Mouse (Mus musculus): Measurements from ENCODE around the gene Fam207a. TPM values are rescaled to one million over a fixed set of nuclear protein-coding genes. Genes with fewer than 3 reads are reported as not detected.

Gene Fam207a
- polyA plus RNA-seq, 1 experiment from 2014 or later = 37.7 TPM

DNA sequence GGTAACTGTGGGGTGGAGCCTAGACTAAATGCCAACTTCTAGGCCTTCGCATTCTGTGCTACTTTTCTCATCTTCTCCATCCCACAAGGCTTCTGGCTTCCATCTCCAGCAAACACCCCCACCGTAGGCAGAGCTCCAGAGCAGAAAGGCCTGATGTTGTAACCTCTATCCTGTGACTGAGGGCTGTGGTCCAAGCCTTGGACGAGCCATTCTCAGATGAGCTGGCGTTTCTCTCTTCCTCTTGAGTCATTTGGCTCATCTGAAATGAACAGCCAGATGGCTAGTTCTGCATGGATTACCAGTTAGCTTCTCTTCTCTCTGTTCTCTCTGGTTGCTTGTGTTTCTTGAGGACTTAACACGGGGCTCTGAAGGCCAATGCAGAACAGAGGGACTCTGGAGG is 29.3 kb upstream of the Fam207a start:
- 72% methylated on average over 5 of the region's 5 CpGs for WGBS
- no peak for ATAC-seq (ENCODE audit: insufficient number of reproducible peaks, low FRiP score, low TSS enrichment, low read depth)

DNA sequence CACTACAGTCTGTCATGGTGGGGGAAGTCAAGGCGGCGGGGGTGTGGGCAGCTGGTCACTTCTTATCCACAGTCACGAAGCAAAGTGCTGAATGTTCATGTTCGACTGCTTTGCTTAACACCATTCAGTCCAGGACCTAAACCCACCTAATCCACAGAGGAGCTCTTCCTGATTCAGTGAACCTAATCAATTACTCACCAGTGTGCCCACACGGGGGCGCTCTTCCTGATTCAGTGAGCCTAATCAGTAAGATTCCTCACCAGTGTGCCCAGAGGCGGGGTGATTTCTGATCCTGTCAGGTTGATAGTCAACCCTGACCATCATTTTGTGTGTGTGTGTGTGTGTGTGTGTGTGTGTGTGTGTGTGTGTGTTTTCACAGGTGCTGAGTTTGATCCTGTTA is 27.6 kb upstream of the Fam207a start:
- no peaks in the 10 kb centered on the region for H3K36me3 ChIP-seq
- H3K27me3 ChIP-seq = no peaks in the 10 kb centered on the region
- no peak overlapping the region for H3K27ac ChIP-seq
- no peak overlapping the region for H3K4me3 ChIP-seq
- 55% methylated on average over 7 of the region's 7 CpGs for WGBS
- no peaks in the 10 kb centered on the region for H3K9me3 ChIP-seq
- no peak overlapping the region for H3K4me2 ChIP-seq
- no peaks in the 10 kb centered on the region for H3K4me1 ChIP-seq
- H3K9ac ChIP-seq = no peak overlapping the region
- ATAC-seq (ENCODE audit: insufficient number of reproducible peaks, low FRiP score, low TSS enrichment, low read depth) = no peak

More for the DNA sequence above, 29.3 kb upstream of the Fam207a start:
- no peak overlapping the region for H3K27ac ChIP-seq
- H3K4me2 ChIP-seq = no peak overlapping the region
- no peaks in the 10 kb centered on the region for H3K36me3 ChIP-seq
- H3K4me3 ChIP-seq = no peak overlapping the region
- H3K4me1 ChIP-seq = no peaks in the 10 kb centered on the region
- H3K9ac ChIP-seq = no peak overlapping the region
- H3K9me3 ChIP-seq = no peaks in the 10 kb centered on the region
- no peaks in the 10 kb centered on the region for H3K27me3 ChIP-seq

DNA sequence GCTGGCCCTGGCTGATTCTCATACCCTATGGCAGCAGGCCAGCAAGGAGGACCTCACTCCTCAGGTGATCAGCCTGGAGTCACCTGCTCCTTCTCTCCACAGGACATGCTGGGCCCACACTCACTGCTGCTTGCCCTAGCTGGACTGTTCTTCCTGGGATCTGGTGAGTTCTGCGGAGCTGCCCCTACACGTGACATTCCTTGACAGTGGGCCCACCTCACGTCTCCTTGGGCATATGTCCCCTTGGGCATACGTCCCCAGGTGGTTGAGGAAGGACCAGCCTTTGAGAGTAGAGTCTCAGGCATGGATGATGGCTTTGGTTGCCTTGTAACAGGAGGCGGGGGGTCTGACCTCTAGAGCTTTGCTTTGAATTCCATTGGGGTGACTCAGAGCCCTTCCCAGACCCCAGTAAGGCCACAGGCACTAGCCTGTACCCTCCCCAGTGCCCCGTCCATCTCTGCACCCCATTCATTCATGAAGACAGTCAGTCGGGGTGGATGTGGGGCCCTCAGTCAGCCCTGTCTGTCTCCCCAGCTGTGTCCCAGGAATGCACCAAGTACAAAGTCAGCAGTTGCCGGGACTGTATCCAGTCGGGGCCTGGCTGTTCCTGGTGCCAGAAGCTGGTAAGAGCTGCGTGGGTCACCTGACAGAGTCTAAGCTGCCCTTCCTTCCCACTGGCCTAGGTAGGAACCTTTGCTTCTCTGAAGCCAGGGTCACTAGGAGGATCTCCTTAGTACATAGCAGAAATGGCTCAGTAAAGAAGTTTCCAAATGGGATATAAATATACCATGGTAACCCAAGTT is 26.5 kb upstream of the Fam207a start:
- Histone ChIP-seq H3K4me1 (no peaks in the 10 kb centered on the region), H3K4me2 (no peak overlapping the region), H3K4me3 (no peak overlapping the region), H3K9me3 (no peaks in the 10 kb centered on the region), H3K27ac (no peak overlapping the region), H3K36me3 (no peaks in the 10 kb centered on the region), H3K9ac (no peak overlapping the region), H3K27me3 (no peaks in the 10 kb centered on the region)
- ATAC-seq (ENCODE audit: insufficient number of reproducible peaks, low FRiP score, low TSS enrichment, low read depth) = no peak
- 73% methylated on average over 10 of the region's 10 CpGs for WGBS

DNA sequence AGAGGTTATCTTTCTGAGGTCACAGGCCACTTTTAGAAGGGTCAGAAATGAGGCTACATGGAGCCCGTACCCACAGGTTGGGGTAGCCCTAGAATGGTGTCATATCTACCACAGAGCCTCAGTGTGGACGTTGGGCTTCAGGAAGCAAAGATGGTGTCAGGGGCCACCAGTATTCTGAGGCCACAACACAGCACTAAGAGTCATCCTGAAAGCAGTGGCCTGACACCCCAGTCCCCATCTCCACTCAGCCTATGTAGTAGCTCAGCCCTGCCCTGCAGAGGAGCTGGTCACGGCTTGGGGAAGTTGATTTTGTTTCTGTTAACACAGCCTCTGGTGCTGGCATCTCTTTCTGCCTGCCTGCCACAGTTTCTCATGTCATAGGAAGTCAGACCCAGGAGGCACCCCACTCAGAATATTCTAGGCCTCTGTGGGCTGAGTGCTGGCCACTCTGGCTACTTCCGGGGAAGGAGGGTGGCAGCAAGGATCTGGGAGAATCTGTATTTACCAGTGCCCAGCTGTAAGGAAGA is 25.1 kb upstream of the Fam207a start:
- no peak overlapping the region for H3K27ac ChIP-seq
- no peak for ATAC-seq (ENCODE audit: insufficient number of reproducible peaks, low FRiP score, low TSS enrichment, low read depth)
- 77% methylated on average over 4 of the region's 4 CpGs for WGBS

DNA sequence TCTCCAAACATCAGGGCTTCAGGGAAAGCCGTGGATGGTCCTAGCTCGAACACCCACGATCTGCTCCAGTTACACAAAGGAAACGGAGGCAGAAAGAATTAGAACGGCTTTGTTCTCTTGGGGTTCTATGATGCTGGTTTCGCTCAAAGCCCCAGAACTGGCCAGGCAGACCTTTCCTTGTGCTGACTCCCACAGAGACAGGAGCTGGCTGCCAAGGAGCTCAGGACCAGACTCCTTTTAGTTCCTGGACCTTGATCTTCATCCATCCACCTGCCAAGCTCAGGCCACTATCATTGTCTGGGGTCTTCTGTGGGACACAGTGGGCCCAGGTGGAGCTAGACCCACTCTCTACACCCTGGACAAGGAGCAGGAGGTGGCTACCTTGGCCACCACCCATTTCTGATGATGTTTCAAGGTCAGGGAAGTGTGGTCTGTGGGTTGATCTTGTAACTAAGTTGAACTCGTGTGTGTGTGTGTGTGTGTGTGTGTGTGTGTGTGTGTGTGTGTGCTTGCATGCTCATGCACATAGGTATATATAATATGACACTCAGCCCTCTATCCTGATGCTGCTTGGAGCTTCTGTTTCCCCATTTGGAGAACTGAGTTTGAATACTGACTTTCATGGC is 23.8 kb upstream of the Fam207a start:
- Histone ChIP-seq H3K27me3 (no peaks in the 10 kb centered on the region), H3K4me3 (no peak overlapping the region), H3K9me3 (no peaks in the 10 kb centered on the region), H3K4me2 (no peak overlapping the region), H3K27ac (no peak overlapping the region), H3K9ac (no peak overlapping the region), H3K36me3 (no peaks in the 10 kb centered on the region), H3K4me1 (no peaks in the 10 kb centered on the region)
- ATAC-seq (ENCODE audit: insufficient number of reproducible peaks, low FRiP score, low TSS enrichment, low read depth) = no peak
- WGBS = 83% methylated on average over 7 of the region's 7 CpGs

More for the DNA sequence above, 25.1 kb upstream of the Fam207a start:
- H3K9me3 ChIP-seq = no peaks in the 10 kb centered on the region
- no peak overlapping the region for H3K4me3 ChIP-seq
- H3K4me1 ChIP-seq = no peaks in the 10 kb centered on the region
- no peaks in the 10 kb centered on the region for H3K36me3 ChIP-seq
- no peak overlapping the region for H3K9ac ChIP-seq
- no peaks in the 10 kb centered on the region for H3K27me3 ChIP-seq
- H3K4me2 ChIP-seq = no peak overlapping the region

DNA sequence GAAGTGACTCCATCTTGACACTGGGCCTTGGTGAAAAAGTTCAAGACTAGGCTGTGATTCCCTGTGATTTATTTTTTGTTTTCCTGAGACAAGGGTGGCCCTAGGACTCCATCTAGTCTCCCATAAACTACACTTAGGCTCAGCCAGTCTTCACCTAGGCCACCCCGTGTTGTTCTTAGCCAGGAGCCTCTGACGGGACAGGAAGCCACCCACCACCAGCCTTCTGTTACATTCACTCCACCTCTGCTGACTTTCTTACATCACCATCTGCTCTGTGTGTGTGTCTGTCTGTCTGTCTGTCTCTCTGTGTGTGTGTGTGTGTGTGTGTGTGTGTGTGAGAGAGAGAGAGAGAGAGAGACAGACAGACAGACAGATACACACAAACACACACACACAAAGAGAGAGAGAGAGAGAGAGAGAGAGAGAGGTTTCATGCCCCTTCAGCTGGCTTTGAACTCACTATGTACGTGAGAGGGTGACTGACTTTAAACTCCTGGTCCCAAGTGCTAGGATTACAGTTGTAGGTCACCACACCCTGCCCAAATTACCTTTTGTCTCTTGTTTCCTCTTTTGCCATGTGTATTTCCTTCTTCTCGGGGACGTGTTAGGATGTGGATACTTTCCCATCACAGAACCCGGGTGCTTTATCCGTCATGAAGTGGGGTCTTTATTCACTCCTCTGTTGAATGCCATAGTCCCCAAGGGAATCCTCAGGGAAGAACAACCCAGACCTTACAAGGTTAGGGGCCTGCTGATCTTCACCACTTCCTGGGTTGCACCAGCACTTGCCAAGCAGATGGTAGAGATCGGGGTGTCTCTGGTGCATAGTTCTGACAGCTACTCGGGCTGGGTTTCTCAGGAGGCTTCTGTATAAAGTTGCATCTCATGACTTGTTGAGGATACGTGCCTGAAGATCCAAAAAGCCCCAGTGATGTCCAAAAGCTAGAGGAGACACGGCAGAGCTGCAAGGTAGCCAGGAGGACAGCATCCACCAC is 21.9 kb upstream of the Fam207a start:
- Histone ChIP-seq H3K4me2 (no peak overlapping the region), H3K27ac (no peak overlapping the region), H3K4me1 (no peaks in the 10 kb centered on the region), H3K36me3 (no peaks in the 10 kb centered on the region), H3K4me3 (no peak overlapping the region), H3K27me3 (no peaks in the 10 kb centered on the region), H3K9ac (no peak overlapping the region), H3K9me3 (no peaks in the 10 kb centered on the region)
- 83% methylated on average over 11 of the region's 11 CpGs for WGBS
- no peak for ATAC-seq (ENCODE audit: insufficient number of reproducible peaks, low FRiP score, low TSS enrichment, low read depth)

DNA sequence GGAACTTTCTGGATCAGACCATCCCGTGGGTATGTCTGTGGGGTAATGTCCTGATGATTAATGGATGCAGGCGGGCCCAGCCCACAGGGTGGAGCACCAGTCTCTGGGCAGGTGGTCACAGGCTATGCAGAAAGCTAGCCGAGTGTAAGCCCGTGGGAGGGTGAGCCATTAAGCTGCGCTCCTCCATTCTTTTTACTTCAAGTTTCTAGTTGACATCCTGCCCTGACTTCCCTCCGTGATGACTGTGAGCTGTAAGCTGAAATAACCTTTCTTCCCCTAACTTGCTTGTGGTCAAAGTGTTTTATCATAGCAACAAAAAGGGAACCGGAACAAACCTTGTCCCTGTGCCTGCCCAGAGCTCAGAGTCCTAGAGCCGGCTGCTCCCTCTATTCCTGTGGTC is 21.1 kb upstream of the Fam207a start:
- H3K4me1 ChIP-seq = no peaks in the 10 kb centered on the region
- H3K4me3 ChIP-seq = no peak overlapping the region
- H3K4me2 ChIP-seq = no peak overlapping the region
- H3K27ac ChIP-seq = no peak overlapping the region
- no peaks in the 10 kb centered on the region for H3K27me3 ChIP-seq
- H3K9ac ChIP-seq = no peak overlapping the region
- ATAC-seq (ENCODE audit: insufficient number of reproducible peaks, low FRiP score, low TSS enrichment, low read depth) = no peak
- H3K9me3 ChIP-seq = no peaks in the 10 kb centered on the region
- H3K36me3 ChIP-seq = no peaks in the 10 kb centered on the region
- WGBS = 67% methylated on average over 8 of the region's 8 CpGs

DNA sequence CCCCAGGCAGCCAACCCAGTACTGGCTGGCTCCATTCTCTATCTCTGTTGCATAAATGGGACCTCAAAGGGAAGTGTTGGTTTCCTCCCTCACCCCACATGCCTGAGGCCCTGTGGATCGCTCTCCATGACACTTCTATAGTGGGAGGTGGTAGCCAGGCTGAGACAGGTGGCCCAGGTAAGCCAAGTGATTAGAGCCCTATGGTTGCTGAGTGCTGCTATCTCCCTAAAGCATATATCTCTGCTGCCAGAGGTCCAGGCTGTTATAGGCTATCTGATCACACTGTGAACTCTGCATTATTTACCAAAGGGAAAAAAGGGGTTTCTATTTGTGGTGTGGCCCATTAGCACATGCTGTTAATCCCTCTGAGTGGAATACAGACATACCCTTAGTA is 16.4 kb upstream of the Fam207a start:
- no peak overlapping the region for H3K4me3 ChIP-seq
- H3K27me3 ChIP-seq = no peaks in the 10 kb centered on the region
- no peaks in the 10 kb centered on the region for H3K36me3 ChIP-seq
- H3K4me1 ChIP-seq = no peaks in the 10 kb centered on the region
- no peak overlapping the region for H3K27ac ChIP-seq
- no peak overlapping the region for H3K4me2 ChIP-seq
- WGBS = 79% methylated on average over 1 of the region's 1 CpGs
- H3K9ac ChIP-seq = no peak overlapping the region
- ATAC-seq (ENCODE audit: insufficient number of reproducible peaks, low FRiP score, low TSS enrichment, low read depth) = no peak
- no peaks in the 10 kb centered on the region for H3K9me3 ChIP-seq

DNA sequence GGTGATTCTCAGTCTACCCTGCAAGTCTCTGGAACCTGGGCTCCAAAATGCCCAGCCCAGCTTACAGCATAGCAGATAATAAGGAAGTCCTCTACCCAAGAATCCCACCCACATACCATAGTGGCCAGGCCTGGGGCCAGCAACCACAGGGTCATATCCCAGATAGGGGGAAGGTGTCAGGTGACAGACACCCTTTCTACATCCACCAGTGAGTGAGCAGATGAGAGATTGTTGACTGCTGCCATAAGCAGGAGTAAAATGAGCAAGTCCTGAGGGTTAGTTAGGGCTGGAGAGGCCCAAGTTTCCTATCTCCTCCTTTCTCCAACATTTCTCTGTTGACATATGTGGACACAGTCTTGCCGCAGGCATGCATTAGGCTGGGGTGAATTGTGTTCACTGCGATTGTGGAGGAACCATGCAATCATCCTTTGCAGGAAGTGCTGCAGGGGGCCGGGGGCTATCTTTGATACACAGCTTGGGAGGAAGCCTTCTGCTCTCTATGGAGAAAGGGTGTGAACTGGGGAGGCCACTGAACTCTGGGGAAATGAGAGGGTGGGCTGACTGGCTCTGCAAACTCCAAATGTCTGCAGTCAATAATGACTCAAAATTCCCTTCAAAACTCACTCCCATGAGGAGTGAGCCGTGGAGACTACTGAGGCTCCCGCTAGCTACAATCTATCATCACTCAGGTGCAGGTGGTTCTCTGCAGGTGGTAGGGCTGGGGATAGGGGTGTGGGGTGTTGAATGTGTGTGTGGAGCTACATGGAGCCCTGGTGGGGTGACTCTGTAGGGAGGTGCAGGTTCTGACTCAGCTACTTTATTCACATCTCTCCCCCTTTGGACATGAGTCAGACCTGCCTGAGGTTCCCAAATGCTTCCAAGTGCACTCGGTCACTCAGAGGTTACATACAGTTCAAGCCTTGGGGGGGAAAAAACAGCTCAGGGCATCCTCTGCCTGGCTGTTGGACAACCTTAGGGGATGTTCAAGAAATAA is 15.7 kb upstream of the Fam207a start:
- no peak for ATAC-seq (ENCODE audit: insufficient number of reproducible peaks, low FRiP score, low TSS enrichment, low read depth)
- Histone ChIP-seq H3K4me3 (no peak overlapping the region), H3K36me3 (no peaks in the 10 kb centered on the region), H3K27ac (no peak overlapping the region), H3K4me1 (no peaks in the 10 kb centered on the region), H3K27me3 (no peaks in the 10 kb centered on the region), H3K9me3 (no peaks in the 10 kb centered on the region), H3K9ac (no peak overlapping the region), H3K4me2 (no peak overlapping the region)
- WGBS = 61% methylated on average over 6 of the region's 6 CpGs

DNA sequence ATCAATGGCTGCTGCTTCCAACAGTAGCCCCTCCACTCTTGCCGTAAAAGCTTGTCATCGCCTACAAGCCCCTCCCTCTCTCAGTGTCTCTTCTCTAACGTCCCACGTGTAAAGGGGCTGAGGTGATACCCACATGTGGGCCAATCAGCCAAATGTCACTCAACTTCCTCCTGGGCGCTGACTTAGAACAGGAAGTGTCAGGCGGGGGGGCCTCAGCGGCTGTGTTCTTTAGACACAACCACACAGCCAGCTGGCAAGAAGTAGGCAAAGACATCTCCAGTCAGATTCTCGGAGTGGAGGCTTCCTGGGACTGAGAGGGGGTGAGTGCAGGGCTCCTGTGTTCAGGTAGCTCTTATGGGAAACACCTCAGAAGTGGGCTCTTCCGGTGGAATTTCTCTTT is 14.6 kb upstream of the Fam207a start, which contains the start of gene Itgb2:
TSS of gene Itgb2 (plus strand) at position 113 of the 400 bp plus-strand sequence.
- Histone ChIP-seq H3K36me3 (no peaks in the 10 kb centered on the region), H3K4me2 (no peak within 1 kb of the TSS), H3K27ac (no peak within 1 kb of the TSS), H3K9ac (no peak within 1 kb of the TSS), H3K9me3 (no peaks in the 10 kb centered on the region), H3K4me1 (no peaks in the 10 kb centered on the region), H3K27me3 (no peaks in the 10 kb centered on the region), H3K4me3 (no peak within 1 kb of the TSS)
- no peak for ATAC-seq (ENCODE audit: insufficient number of reproducible peaks, low FRiP score, low TSS enrichment, low read depth)
- 64% methylated on average over 9 of the region's 9 CpGs for WGBS

DNA sequence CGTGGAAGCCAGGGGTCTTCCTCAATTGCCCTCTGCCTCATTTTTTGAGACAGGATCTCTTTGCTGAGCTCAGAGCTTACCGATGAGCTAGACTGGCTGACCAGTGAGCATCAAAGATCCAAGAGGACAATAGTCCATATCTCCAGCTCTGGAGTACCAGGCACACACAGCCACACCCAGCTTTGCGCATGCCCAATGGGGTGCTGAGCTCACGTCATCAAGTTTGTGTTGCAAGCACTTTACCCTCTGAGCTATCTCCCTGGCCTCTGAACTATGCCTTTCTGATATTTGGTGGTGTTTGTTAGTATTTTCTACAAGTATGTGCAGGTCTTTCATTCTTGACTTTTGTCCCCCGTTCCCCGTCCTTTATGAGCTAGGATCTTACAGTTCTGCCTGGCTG is 13.0 kb upstream of the Fam207a start:
- Histone ChIP-seq H3K27ac (no peak overlapping the region), H3K4me1 (no peaks in the 10 kb centered on the region), H3K27me3 (no peaks in the 10 kb centered on the region), H3K9ac (no peak overlapping the region), H3K4me2 (no peak overlapping the region), H3K9me3 (no peaks in the 10 kb centered on the region), H3K4me3 (no peak overlapping the region), H3K36me3 (no peaks in the 10 kb centered on the region)
- WGBS = 86% methylated on average over 6 of the region's 6 CpGs
- no peak for ATAC-seq (ENCODE audit: insufficient number of reproducible peaks, low FRiP score, low TSS enrichment, low read depth)
